9 mouse cellular contexts compared by ENCODE assay signal in the genomic region with DNA sequence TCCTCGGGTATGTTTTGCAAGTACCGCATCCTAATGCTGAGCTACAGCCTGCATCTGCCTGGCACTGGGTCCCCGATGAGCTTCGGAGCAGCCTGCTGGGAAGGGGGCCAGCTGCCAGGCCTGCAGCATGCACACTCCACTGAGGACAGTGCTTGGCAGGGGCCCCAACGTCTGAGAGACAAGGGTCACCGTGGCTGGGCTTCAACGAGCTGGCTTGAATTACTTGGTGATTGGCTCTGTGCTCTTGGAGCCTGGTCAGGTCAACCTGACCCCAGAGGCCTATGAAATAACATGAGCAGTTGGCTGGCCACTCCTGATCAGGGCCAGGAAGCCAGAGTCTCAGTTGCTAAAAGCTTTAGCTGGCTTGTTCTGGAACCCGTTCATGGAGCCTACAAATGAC.
A peak's percentile ranks its signal among the peaks of the same experiment; 100 is the strongest.
DNase-seq lines count a peak whose midpoint lies in the region; ATAC-seq lines count a peak whose summit lies in the region.
"Had no signal": no experiment of that assay in that cellular context is flagged by ENCODE, and none has a peak within 500 bp of the region (broad histone marks: within the 10 kb centered on the region; RNA-seq: fewer than 3 reads in every experiment).

No protein-coding gene starts in this region.

- intact Hi-C loops in heart, postnatal 14 days (cut with DNase I): loop anchor here (5.0 kb wide), 2 partner anchors 82 to 83 kb away; no protein-coding TSS in a partner anchor

- no peak overlapping the region for H3K4me3 ChIP-seq in neural tube, embryonic 14.5 days (ENCODE audit: low read depth, low read length)

- H3K27me3 ChIP-seq in neural tube, embryonic 14.5 days (ENCODE audit: control insufficient read depth, insufficient read depth, low read length): no peaks in the 10 kb centered on the region; the same call in 1 of the 2 replicates

- no peak overlapping the region for H3K27ac ChIP-seq in neural tube, embryonic 14.5 days (ENCODE audit: low read depth, low read length)
- H3K27ac ChIP-seq: kidney, postnatal 0 days had no signal

- ATAC-seq in neural tube, embryonic 14.5 days (ENCODE audit: low read depth): peak; percentile 66
- no peak for ATAC-seq in granulocyte monocyte progenitor cell, adult 5-6 weeks (replicated peaks; ENCODE audit: poor library complexity, severe bottlenecking)

- H3K36me3 ChIP-seq in neural tube, embryonic 14.5 days (ENCODE audit: control insufficient read depth, insufficient read depth, low read length): no peaks in the 10 kb centered on the region

- peak; percentile 66 for DNase-seq in MN1 (ENCODE audit: low spot score)
- peak; percentile 75 for DNase-seq in adrenal gland, adult 2 months
- DNase-seq in fibroblast of lung, adult 2 months (ENCODE audit: low read depth): peak; percentile 96
- DNase-seq in heart, postnatal 14 days: peak; percentile 81 to 87
- DNase-seq in layer of hippocampus, postnatal 36 days: peak; percentile 67 to 78
- DNase-seq in yolk sac, embryonic 10.5 days (ENCODE audit: low spot score): no peak

- no peaks in the 10 kb centered on the region for H3K4me1 ChIP-seq in neural tube, embryonic 14.5 days (ENCODE audit: control insufficient read depth, insufficient read depth, low read length)

- H3K4me2 ChIP-seq in neural tube, embryonic 14.5 days (ENCODE audit: low read depth, low read length): no peak overlapping the region

- 42% methylated on average over 8 of the region's 8 CpGs for WGBS in neural tube, embryonic 14.5 days

- no peaks in the 10 kb centered on the region for H3K9me3 ChIP-seq in neural tube, embryonic 14.5 days (ENCODE audit: control insufficient read depth, low read length)

- no peak overlapping the region for H3K9ac ChIP-seq in neural tube, embryonic 14.5 days (replicated peaks; ENCODE audit: low read depth, low read length)
